Mouse (Mus musculus) E14TG2a.4 (cell line): ENCODE results near the gene Sec24d.

Experiments
- CTCF ChIP-seq: conservative IDR thresholded peaks from 2 replicates; pipeline ENCODE4 v1.5.1; 2014; ENCODE audit warnings: low read length
- NANOG ChIP-seq: IDR thresholded peaks from 2 replicates; pipeline ENCODE4 v1.6.1; 2014; ENCODE audit warnings: borderline replicate concordance, low read length, mixed read lengths
- POU5F1 ChIP-seq: IDR thresholded peaks from 2 replicates; pipeline ENCODE4 v1.6.1; 2014; ENCODE audit warnings: low read length, borderline replicate concordance

- TF ChIP-seq CTCF (no peak), NANOG (no peak), POU5F1 (no peak)
Measured at GRCm38 (mm10) chr3:123305611-123306010, 38.4 kb downstream of the Sec24d start.
